Mouse (Mus musculus) MEL (cell line): Measurements from ENCODE around the gene Hagh. TPM values are rescaled to one million over a fixed set of nuclear protein-coding genes. Genes with fewer than 3 reads are reported as not detected.

ENCODE experiments used
- DNase-seq: peaks from one replicate; pipeline ENCODE4 v3.0.0; 2011; ENCODE audit warnings: low read depth, low spot score
- H3K27ac ChIP-seq: 2 replicates; pipeline ENCODE4 v1.5.1; 2012; ENCODE audit warnings: low read depth, mild to moderate bottlenecking, control low read depth, low read length, moderate library complexity; ENCODE audit not compliant: control insufficient read depth
- H3K27me3 ChIP-seq, 2 experiments: fragments of 150-350 bp in 1 of 2; sonication (generic) in 1 of 2; 2 replicates each; pipeline ENCODE4 v1.6.1; 2012; ENCODE audit warnings: low read length in 2 of 2, mild to moderate bottlenecking in 2 of 2, improper control_type of control experiment in 1 of 2, moderate library complexity in 1 of 2; ENCODE audit not compliant: insufficient read depth in 2 of 2, control insufficient read depth in 1 of 2
- H3K36me3 ChIP-seq, 2 experiments: 2 replicates each; pipeline ENCODE4 v1.6.1; 2012 to 2014; ENCODE audit warnings: low read length in 2 of 2, improper control_type of control experiment in 1 of 2, inconsistent platforms in 1 of 2, mild to moderate bottlenecking in 1 of 2; ENCODE audit not compliant: insufficient read depth in 2 of 2, control insufficient read depth in 1 of 2
- H3K4me1 ChIP-seq, 2 experiments: fragments of 150-350 bp in 1 of 2; sonication (generic) in 1 of 2; 2 replicates each; pipeline ENCODE4 v1.6.1; 2012; ENCODE audit warnings: low read length in 2 of 2, improper control_type of control experiment in 1 of 2, mild to moderate bottlenecking in 1 of 2; ENCODE audit not compliant: insufficient read depth in 2 of 2, control insufficient read depth in 1 of 2
- H3K4me3 ChIP-seq, 2 experiments: fragments of 150-350 bp in 1 of 2; sonication (generic) in 1 of 2; 2 replicates each; pipeline ENCODE4 v1.5.1; 2012; ENCODE audit warnings: low read depth in 2 of 2, low read length in 2 of 2, mild to moderate bottlenecking in 2 of 2, moderate library complexity in 2 of 2, control low read depth in 1 of 2, improper control_type of control experiment in 1 of 2; ENCODE audit not compliant: control insufficient read depth in 1 of 2, insufficient read depth in 1 of 2
- H3K79me2 ChIP-seq: 2 replicates; pipeline ENCODE4 v1.6.1; 2012; ENCODE audit warnings: mild to moderate bottlenecking, low read length, moderate library complexity; ENCODE audit not compliant: control insufficient read depth, poor library complexity, insufficient read depth
- H3K9ac ChIP-seq: 2 replicates; pipeline ENCODE4 v1.6.1; 2012; ENCODE audit warnings: low read depth, mild to moderate bottlenecking, control low read depth, low read length, moderate library complexity; ENCODE audit not compliant: control insufficient read depth, poor library complexity, severe bottlenecking
- H3K9me3 ChIP-seq: fragments of 150-350 bp; sonication (generic); replicated peaks from 2 replicates; pipeline ENCODE4 v1.6.1; 2012; ENCODE audit warnings: mild to moderate bottlenecking, low read length, improper control_type of control experiment, moderate library complexity; ENCODE audit not compliant: insufficient read depth
- BHLHE40 ChIP-seq: IDR thresholded peaks from 2 replicates; pipeline ENCODE4 v1.6.1; 2012; ENCODE audit warnings: low read depth, mild to moderate bottlenecking, inconsistent platforms, low read length, improper control_type of control experiment, borderline replicate concordance
- CHD1 ChIP-seq: IDR thresholded peaks from 2 replicates; pipeline ENCODE4 v1.6.1; 2012; ENCODE audit warnings: low read depth, mild to moderate bottlenecking, inconsistent platforms, low read length, improper control_type of control experiment
- CHD2 ChIP-seq: IDR thresholded peaks from 2 replicates; pipeline ENCODE4 v1.6.1; 2011; ENCODE audit warnings: low read length, improper control_type of control experiment
- CTCF ChIP-seq, 3 experiments: IDR thresholded peaks in 2 of 3; conservative IDR thresholded peaks in 1 of 3; 2 replicates each; pipeline ENCODE4 v1.5.1; 2011 to 2012; ENCODE audit warnings: low read length in 3 of 3, low read depth in 2 of 3, mild to moderate bottlenecking in 2 of 3, improper control_type of control experiment in 1 of 3, inconsistent platforms in 1 of 3, mixed read lengths in 1 of 3, moderate library complexity in 1 of 3; ENCODE audit not compliant: control insufficient read depth in 1 of 3, insufficient read depth in 1 of 3, poor library complexity in 1 of 3, severe bottlenecking in 1 of 3
- E2F4 ChIP-seq: IDR thresholded peaks from 2 replicates; pipeline ENCODE4 v1.6.1; 2011; ENCODE audit warnings: low read depth, low read length, improper control_type of control experiment, borderline replicate concordance
- ELF1 ChIP-seq: IDR thresholded peaks from 2 replicates; pipeline ENCODE4 v1.6.1; 2014; ENCODE audit warnings: low read depth, mild to moderate bottlenecking, inconsistent platforms, low read length, improper control_type of control experiment, moderate library complexity
- EP300 ChIP-seq, 2 experiments: IDR thresholded peaks; 2 replicates each; pipeline ENCODE4 v1.6.1; 2011; ENCODE audit warnings: improper control_type of control experiment in 2 of 2, low read length in 2 of 2, low read depth in 1 of 2, mild to moderate bottlenecking in 1 of 2
- ETS1 ChIP-seq: IDR thresholded peaks from 2 replicates; pipeline ENCODE4 v1.6.1; 2012; ENCODE audit warnings: low read depth, mild to moderate bottlenecking, inconsistent platforms, low read length, improper control_type of control experiment, moderate library complexity
- GATA1 ChIP-seq: IDR thresholded peaks from 2 replicates; pipeline ENCODE4 v1.6.1; 2011; ENCODE audit warnings: low read depth, low read length, improper control_type of control experiment
- HCFC1 ChIP-seq: IDR thresholded peaks from 2 replicates; pipeline ENCODE4 v1.6.1; 2012; ENCODE audit warnings: low read depth, mild to moderate bottlenecking, inconsistent platforms, low read length, improper control_type of control experiment, moderate library complexity
- JUND ChIP-seq: IDR thresholded peaks from 2 replicates; pipeline ENCODE4 v1.6.1; 2011; ENCODE audit warnings: low read depth, mild to moderate bottlenecking, improper control_type of control experiment, low read length
- MAFK ChIP-seq: IDR thresholded peaks from 2 replicates; pipeline ENCODE4 v1.6.1; 2011; ENCODE audit warnings: low read depth, mild to moderate bottlenecking, low read length, improper control_type of control experiment, borderline replicate concordance
- MAZ ChIP-seq: IDR thresholded peaks from 2 replicates; pipeline ENCODE4 v1.6.1; 2012; ENCODE audit warnings: low read depth, mild to moderate bottlenecking, inconsistent platforms, low read length, improper control_type of control experiment
- MEF2A ChIP-seq: IDR thresholded peaks from 2 replicates; pipeline ENCODE4 v1.6.1; 2014; ENCODE audit warnings: low read depth, mild to moderate bottlenecking, inconsistent platforms, low read length, improper control_type of control experiment; ENCODE audit not compliant: poor library complexity, insufficient replicate concordance, severe bottlenecking; ENCODE audit errors: extremely low read depth
- MXI1 ChIP-seq: IDR thresholded peaks from 2 replicates; pipeline ENCODE4 v1.6.1; 2011; ENCODE audit warnings: mild to moderate bottlenecking, low read depth, low read length, improper control_type of control experiment
- MYB ChIP-seq: IDR thresholded peaks from 2 replicates; pipeline ENCODE4 v1.6.1; 2011; ENCODE audit warnings: mild to moderate bottlenecking, low read depth, low read length, improper control_type of control experiment
- MYC ChIP-seq: IDR thresholded peaks from 2 replicates; pipeline ENCODE4 v1.6.1; 2011; ENCODE audit warnings: low read depth, mild to moderate bottlenecking, low read length, improper control_type of control experiment, moderate library complexity
- NELFE ChIP-seq: IDR thresholded peaks from 2 replicates; pipeline ENCODE4 v1.6.1; 2011; ENCODE audit warnings: low read depth, low read length, improper control_type of control experiment
- NRF1 ChIP-seq: IDR thresholded peaks from 2 replicates; pipeline ENCODE4 v1.6.1; 2014; ENCODE audit warnings: low read depth, mild to moderate bottlenecking, inconsistent platforms, low read length, improper control_type of control experiment, moderate library complexity; ENCODE audit not compliant: poor library complexity, insufficient read depth, severe bottlenecking
- POLR2A ChIP-seq, 2 experiments: IDR thresholded peaks; 2 replicates each; pipeline ENCODE4 v1.6.1; 2011 to 2012; ENCODE audit warnings: low read length in 2 of 2, mild to moderate bottlenecking in 2 of 2, control low read depth in 1 of 2, improper control_type of control experiment in 1 of 2, low read depth in 1 of 2, moderate library complexity in 1 of 2; ENCODE audit not compliant: control insufficient read depth in 1 of 2, insufficient read depth in 1 of 2, poor library complexity in 1 of 2
- POLR2AphosphoS2 ChIP-seq: IDR thresholded peaks from 2 replicates; pipeline ENCODE4 v1.6.1; 2011; ENCODE audit warnings: low read length, improper control_type of control experiment
- POLR2AphosphoS5 ChIP-seq: IDR thresholded peaks from 2 replicates; pipeline ENCODE4 v1.6.1; 2012; ENCODE audit warnings: low read depth, borderline replicate concordance, mild to moderate bottlenecking, inconsistent platforms, low read length, moderate library complexity, mixed read lengths
- RAD21 ChIP-seq: IDR thresholded peaks from 2 replicates; pipeline ENCODE4 v1.6.1; 2011; ENCODE audit warnings: mild to moderate bottlenecking, low read depth, low read length, improper control_type of control experiment
- RCOR1 ChIP-seq: IDR thresholded peaks from 2 replicates; pipeline ENCODE4 v1.6.1; 2012; ENCODE audit warnings: low read depth, mild to moderate bottlenecking, inconsistent platforms, low read length, improper control_type of control experiment
- SIN3A ChIP-seq: IDR thresholded peaks from 2 replicates; pipeline ENCODE4 v1.6.1; 2012; ENCODE audit warnings: low read length, improper control_type of control experiment, inconsistent platforms
- SMC3 ChIP-seq: IDR thresholded peaks from 2 replicates; pipeline ENCODE4 v1.6.1; 2011; ENCODE audit warnings: low read depth, low read length, improper control_type of control experiment
- TAL1 ChIP-seq: IDR thresholded peaks from 2 replicates; pipeline ENCODE4 v1.6.1; 2012; ENCODE audit warnings: mild to moderate bottlenecking, inconsistent platforms, low read length, moderate library complexity, mixed read lengths
- TBP ChIP-seq: IDR thresholded peaks from 2 replicates; pipeline ENCODE4 v1.8.0; 2011; ENCODE audit warnings: low read depth, low read length, improper control_type of control experiment
- TCF12 ChIP-seq: IDR thresholded peaks from 2 replicates; pipeline ENCODE4 v1.6.1; 2014; ENCODE audit warnings: low read depth, mild to moderate bottlenecking, inconsistent platforms, low read length, improper control_type of control experiment, moderate library complexity
- UBTF ChIP-seq: IDR thresholded peaks from 2 replicates; pipeline ENCODE4 v1.6.1; 2012; ENCODE audit warnings: low read depth, mild to moderate bottlenecking, inconsistent platforms, low read length, improper control_type of control experiment, moderate library complexity, borderline replicate concordance; ENCODE audit not compliant: insufficient read depth
- USF1 ChIP-seq: IDR thresholded peaks from 2 replicates; pipeline ENCODE4 v1.6.1; 2014; ENCODE audit warnings: low read depth, mild to moderate bottlenecking, inconsistent platforms, low read length, improper control_type of control experiment, moderate library complexity
- USF2 ChIP-seq, 2 experiments: IDR thresholded peaks; 2 replicates each; pipeline ENCODE4 v1.6.1; 2011 to 2012; ENCODE audit warnings: improper control_type of control experiment in 2 of 2, low read length in 2 of 2, borderline replicate concordance in 1 of 2, inconsistent platforms in 1 of 2, low read depth in 1 of 2, mild to moderate bottlenecking in 1 of 2; ENCODE audit not compliant: insufficient read depth in 1 of 2
- ZC3H11A ChIP-seq: IDR thresholded peaks from 2 replicates; pipeline ENCODE4 v1.6.1; 2012; ENCODE audit warnings: low read depth, mild to moderate bottlenecking, inconsistent platforms, low read length, improper control_type of control experiment
- ZKSCAN1 ChIP-seq: IDR thresholded peaks from 2 replicates; pipeline ENCODE4 v1.6.1; 2012; ENCODE audit warnings: low read depth, mild to moderate bottlenecking, inconsistent platforms, low read length, improper control_type of control experiment, moderate library complexity
- ZMIZ1 ChIP-seq: IDR thresholded peaks from 2 replicates; pipeline ENCODE4 v1.6.1; 2012; ENCODE audit warnings: low read depth, mild to moderate bottlenecking, inconsistent platforms, low read length, improper control_type of control experiment, moderate library complexity
- ZNF384 ChIP-seq: IDR thresholded peaks from 2 replicates; pipeline ENCODE4 v1.6.1; 2012; ENCODE audit warnings: low read depth, mild to moderate bottlenecking, inconsistent platforms, low read length, improper control_type of control experiment
- polyA plus RNA-seq, 2 experiments: library from polyadenylated mRNA; stranded (reverse) in 1 of 2; unstranded in 1 of 2; fragments of >175 nt in 1 of 2; fragments of >200 nt in 1 of 2; gene quantifications; 2 replicates each; pipeline versions ENCODE4 v1.2.1 to v1.2.4; 2012; ENCODE audit warnings: low replicate concordance in 2 of 2, low read depth in 1 of 2; ENCODE audit not compliant: insufficient read length in 2 of 2, insufficient read depth in 1 of 2, missing spikeins in 1 of 2
- total RNA-seq: library from RNA; depleted of rRNA; stranded (reverse); fragments of 300-350 nt; gene quantifications from 2 replicates; pipeline ENCODE4 v1.2.3, GENCODE M21; 2012

The Hagh gene
- total and polyA plus RNA-seq, 3 experiments, result 37.5 to 49.6 TPM; not detected in 1

GRCm38 (mm10) chr17:24896241-24896992 is 56.5 kb downstream of the Hagh start, which contains the start of gene Nme3:
TSS of gene Nme3 (plus strand) at chr17:24896500.
- Histone ChIP-seq H3K4me3 (peak within 1 kb of the TSS; percentile 80 to 94), H3K36me3 (peaks cover 0 to 7% of the 10 kb centered on the region in 2 experiments; a peak in 2 of 4 replicates), H3K79me2 (peaks cover 34% of the 10 kb centered on the region), H3K27me3 (no peaks in the 10 kb centered on the region), H3K9ac (peak within 1 kb of the TSS; percentile 95), H3K27ac (peak within 1 kb of the TSS; percentile 65), H3K9me3 (no peaks in the 10 kb centered on the region), H3K4me1 (peaks cover 0 to 16% of the 10 kb centered on the region in 2 experiments; a peak in 2 of 4 replicates)
- DNase-seq, result peak; percentile 86
- TF ChIP-seq CTCF (IDR thresholded peaks at IDR 0.05 in 2 of 3, conservative IDR thresholded peaks at IDR 0.05 in 1 of 3; ENCODE audit: control insufficient read depth in 1 of 3, insufficient read depth in 1 of 3, low read depth in 2 of 3, low read length in 3 of 3, poor library complexity in 1 of 3, severe bottlenecking in 1 of 3) (no peak), HCFC1 (peak; percentile 70), SIN3A (peak; percentile 55), JUND (no peak), CHD1 (no peak), MAZ (no peak), EP300 (IDR thresholded peaks at IDR 0.05; ENCODE audit: low read depth in 1 of 2, low read length in 2 of 2) (no peak), RCOR1 (no peak), TAL1 (no peak), ZMIZ1 (no peak), MAFK (no peak), ELF1 (no peak), UBTF (no peak), TBP (0 out of 2 replicates have a peak, but pooled peaks have one; percentile 33), POLR2A (IDR thresholded peaks at IDR 0.05; ENCODE audit: control insufficient read depth in 1 of 2, insufficient read depth in 1 of 2, low read depth in 1 of 2, low read length in 2 of 2, poor library complexity in 1 of 2) (peak in 1 of 2 experiments; percentile 59; a peak in 2 of 4 replicates), ZC3H11A (no peak), E2F4 (no peak), NELFE (peak; percentile 50; the same call in 1 of the 2 replicates), BHLHE40 (0 out of 2 replicates have a peak, but pooled peaks have one; percentile 22), CHD2 (no peak), ETS1 (no peak), RAD21 (no peak), SMC3 (no peak), ZNF384 (no peak), TCF12 (no peak), POLR2AphosphoS2 (peak; percentile 54; the same call in 1 of the 2 replicates), MYC (no peak), MYB (no peak), MXI1 (no peak), ZKSCAN1 (no peak), MEF2A (no peak), POLR2AphosphoS5 (no peak), GATA1 (no peak), USF2 (IDR thresholded peaks at IDR 0.05; ENCODE audit: borderline replicate concordance in 1 of 2, insufficient read depth in 1 of 2, low read depth in 1 of 2, low read length in 2 of 2) (no peak), USF1 (no peak), NRF1 (0 out of 2 replicates have a peak, but pooled peaks have one; percentile 26)
